Mouse (Mus musculus): ENCODE measurements around the gene Pcyt2. TPM values are rescaled to one million over a fixed set of nuclear protein-coding genes. Genes with fewer than 3 reads are reported as not detected.
A peak's percentile ranks its signal among the peaks of the same experiment; 100 is the strongest.

The Pcyt2 gene
- 100 to 1,000 TPM; 201 to 310 (median 259) TPM for total RNA-seq (2022)

DNA sequence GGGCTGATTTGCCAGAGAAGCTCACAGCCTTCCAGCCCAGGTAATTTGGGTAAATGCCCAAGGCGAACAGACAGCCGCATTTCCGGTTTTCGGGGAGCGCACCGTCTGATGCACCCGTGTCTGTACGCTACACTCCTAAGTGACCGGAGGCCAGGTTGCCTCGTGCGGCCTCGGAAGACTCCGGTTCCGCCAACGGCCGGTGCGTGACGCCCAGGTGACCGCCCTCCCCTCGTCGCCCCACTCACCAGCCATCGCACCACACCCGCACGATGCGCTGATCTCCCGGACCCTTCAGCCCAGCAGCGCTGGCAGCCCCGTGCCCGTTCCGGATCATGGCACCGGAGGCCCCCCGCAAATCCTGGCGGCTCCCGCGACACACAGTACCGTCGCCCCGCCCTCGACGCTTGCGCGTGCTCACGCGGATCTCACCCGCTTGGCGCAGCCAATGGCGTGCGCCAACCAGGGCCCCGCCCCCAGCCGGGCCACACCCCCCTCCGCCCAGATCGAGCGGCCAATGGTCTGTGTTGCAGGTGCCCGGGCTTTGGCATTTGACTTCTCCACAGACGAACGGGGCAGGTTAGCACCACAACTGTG is at the start of gene Pcyt2:
TSS of gene Pcyt2 (minus strand) at position 418 of the 594 bp plus-strand sequence.
- peak; percentile 92 for DNase-seq

DNA sequence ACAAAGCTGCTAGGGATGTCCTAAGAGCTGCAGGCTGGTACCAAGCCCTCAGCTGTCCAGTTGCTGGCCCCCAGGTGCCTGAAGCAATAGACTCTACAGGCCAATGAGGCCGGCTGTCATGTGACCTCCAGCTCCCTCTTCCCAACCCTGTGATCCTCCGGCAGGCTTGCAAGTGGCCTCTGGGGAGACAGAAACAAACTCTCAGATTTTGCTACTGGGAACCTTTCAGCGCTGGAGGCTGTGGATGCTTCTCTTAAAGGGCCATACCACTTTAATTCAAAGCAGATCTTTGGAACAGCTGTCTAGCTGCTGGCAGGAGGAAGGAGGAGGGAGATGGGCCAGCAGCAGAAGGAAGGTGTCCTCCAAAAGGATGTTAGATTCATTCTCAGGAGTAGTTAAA is 48.9 kb upstream of the Pcyt2 start:
- no peak for DNase-seq

DNA sequence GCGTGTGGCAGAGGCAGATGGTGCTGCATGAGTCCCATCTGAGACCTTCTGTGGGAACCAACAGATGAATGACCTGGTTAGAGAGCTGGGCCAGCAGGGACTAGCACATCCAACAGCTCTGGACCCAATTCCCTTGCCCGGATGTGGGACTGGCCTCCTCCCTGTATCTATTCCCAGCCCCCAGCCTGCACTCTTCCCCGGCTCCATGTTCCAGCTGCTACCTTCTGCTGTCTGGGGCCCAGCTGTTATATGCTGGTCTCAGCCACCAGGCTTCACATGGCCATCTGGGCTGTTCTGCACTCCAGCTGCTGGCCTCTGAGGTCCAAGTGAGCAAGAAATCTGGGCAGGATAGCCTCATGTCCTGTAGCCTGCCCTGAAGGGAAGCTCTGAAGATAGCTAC is 47.7 kb upstream of the Pcyt2 start:
- DNase-seq, result no peak

DNA sequence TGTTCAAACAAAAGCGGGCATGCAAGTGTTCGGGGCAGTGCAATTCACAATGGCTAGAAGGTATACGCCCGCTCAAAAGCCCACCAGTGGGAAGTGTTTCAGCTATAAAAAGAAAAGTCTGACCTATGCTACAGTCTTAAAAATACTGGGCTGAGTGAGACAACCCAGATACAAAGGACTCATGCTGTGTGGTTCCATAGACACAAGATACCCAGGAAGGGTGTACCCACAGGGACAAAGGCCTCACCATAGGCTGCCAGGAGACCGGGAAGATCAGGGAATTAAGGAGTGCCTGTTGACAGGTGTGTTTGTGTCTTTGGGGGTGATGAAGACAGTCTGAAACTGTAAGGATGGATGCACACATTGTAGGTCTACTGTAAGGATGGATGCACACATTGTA is 46.0 kb upstream of the Pcyt2 start:
- DNase-seq, result no peak

DNA sequence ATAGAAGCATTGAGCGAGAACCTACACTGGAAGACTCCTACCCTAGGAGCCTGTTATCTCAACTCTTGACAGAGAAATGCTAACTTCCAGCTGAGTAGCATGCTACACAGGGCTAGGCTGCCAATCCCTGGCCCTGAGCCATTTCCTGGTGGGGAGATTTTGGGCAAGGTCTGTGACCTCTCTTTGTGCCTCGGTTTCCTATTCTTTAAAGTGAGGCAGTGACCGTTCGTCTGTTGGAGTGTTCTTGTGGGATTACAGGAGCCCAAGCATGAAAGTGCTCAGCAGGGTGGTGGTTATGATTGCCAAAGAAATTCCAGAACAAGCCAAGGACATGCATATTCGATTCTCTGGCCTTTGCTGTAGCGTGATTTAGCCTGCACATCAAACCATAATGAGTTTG is 45.0 kb upstream of the Pcyt2 start:
- DNase-seq, result no peak

DNA sequence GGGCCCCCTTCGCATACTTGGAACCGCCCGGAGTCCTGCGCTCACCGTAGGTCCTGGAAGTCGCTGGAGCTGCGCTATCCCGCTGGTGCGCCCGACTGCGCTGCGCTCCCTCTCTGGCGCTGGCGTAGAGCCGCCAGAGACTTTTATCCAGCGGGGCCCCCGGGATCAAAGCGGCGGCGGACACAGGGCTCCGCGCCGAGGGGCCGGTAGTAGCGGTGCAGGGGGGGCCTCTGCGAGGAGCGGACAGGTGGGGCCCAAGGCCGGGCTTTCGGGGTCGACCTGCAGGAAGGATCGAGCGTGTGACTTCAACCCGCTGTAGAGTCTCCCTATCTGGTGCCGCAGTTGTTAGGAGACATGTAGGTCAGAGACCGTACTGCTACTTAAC is 43.3 kb upstream of the Pcyt2 start, which contains the start of gene Notum:
TSS of gene Notum (minus strand) at position 100 of the 385 bp plus-strand sequence.
- no peak for DNase-seq

DNA sequence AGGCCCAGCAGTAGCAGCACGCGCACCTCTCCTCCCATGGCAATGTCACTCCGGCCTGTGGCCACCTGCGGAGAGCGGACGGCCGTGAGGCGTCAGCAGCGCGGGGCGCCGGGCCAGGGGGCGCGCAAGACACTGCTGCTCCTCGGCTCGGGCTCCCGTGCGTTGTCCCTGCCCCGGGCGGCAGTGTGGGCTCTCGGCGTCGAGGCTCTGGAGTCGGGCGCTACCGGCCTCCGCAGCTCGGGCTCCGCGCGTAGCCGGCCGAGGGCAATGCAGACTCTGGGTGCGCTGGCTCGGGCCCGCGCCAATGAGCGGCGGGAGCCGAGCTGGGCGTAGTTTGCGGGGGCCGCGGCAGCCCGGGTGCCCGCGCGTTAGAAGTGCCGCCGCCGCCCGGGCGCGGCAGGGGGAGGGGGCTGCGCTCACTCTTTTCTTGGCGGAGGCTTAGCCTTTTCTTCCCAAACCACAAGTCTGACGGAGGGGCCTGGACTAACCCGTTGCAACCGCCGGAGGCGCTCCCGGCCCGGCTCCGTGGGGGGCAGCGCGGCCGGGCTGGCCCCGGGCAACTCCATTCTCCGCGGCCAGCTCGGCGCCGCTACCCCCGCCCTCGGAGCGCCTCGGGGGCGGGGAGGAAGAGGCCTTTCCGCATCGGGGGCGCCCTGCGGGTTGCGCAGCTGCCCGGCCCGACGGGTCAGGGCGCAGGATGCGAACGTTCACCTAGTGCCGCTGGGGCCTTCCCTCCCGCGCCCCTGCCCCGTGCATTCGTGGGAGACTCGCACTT is 42.8 kb upstream of the Pcyt2 start:
- no peak for DNase-seq

DNA sequence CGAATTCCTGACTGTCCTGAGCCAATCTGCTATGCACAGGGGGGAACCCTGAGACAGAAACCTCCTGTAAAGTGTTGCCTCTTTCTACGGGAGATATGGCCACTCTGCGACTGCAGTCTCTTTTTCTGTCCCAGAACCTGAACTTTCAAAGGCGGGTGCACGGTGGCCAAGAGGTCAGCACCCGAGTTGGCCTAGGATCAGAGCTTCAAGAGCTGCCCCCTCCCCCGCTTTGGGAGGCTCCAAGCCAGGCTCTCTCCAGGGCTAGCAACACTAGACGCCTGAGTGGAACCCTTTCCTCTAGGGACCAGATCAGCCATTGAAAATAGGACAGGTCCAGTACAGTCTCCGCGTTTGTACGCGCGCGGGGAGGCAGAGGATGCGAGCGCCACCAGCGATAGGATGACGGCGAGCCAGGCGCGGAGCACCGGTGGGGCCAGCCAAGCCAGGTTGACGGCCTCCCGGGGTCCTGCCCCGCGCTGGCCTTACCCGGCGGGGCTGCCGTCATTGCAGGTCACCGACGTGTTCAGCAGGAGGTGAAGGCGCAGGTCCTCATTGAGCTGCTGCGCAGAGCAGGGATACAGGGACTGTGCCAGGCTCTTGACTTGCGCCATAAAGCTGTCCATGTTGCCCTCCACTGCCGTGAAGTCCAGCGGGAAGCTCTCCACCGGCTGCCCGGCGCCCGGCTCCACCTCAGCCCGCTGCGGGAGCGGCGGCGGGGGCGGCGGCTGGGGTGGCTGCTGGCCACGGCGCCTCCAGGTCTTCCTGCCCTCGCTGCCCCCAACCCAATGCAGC is 42.0 kb upstream of the Pcyt2 start:
- DNase-seq, result no peak

DNA sequence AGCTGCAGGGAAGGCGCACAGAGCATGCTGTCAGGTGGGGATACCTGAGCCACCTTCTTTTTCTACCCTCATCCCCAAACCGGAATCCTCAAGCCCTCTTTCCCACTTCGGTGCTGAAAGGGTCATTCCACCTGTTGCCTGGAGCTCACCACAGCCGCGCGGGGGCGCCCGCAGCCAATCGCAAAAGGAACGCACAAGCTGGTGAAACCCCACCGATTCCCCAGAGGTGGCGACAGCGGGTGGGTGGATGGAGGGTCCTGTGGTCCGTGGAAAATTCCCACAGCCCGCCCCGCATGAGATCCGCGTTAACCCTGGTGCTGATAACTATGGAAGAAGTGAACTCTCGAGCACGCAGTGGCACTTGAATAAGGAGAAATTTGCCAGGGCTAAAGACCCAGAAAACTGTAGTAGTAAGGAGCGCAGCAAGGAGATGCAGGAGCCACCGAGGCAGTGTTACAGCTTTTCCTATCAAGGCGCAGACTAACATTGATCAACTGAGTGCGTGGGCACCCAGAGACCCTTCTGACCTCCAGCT is 41.2 kb upstream of the Pcyt2 start:
- peak; percentile 67 for DNase-seq

DNA sequence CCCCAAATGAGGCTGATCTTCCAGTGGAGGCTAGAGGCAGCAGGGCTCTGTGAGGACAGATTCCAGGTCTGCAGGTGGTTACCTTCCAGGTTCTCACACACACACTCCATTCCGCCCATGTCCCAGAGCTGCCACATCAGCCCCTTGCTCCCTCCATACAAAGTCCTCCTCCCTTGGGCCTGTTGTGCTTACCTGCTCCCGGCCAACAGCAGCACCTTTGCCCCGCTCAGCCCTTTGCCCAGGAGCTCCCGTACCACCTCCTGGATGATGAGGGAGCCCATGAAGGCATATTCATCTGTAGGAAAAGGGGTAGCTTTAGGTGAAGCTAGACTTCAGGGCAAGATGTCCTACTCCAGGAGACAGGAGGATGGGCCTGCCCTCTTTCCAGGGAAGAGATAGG is 39.6 kb upstream of the Pcyt2 start:
- no peak for DNase-seq

DNA sequence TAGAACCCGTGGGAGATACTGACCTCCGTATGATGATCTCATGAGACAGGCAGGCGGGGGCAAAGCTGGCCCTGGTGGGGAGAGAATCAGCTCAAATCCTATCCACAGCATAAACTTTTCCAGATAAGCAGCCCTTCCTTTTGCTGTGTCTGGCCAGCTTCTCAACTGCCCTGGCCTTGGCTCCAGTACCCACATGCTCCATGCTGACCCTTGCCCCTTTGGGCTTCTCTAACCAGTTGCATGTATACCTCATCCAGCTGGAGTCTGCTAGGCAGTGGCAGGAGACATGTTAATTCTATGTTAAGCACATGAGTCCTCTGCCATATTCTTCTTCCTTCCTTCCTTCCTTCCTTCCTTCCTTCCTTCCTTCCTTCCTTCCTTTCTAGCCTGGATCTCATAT is 37.0 kb upstream of the Pcyt2 start:
- no peak for DNase-seq

DNA sequence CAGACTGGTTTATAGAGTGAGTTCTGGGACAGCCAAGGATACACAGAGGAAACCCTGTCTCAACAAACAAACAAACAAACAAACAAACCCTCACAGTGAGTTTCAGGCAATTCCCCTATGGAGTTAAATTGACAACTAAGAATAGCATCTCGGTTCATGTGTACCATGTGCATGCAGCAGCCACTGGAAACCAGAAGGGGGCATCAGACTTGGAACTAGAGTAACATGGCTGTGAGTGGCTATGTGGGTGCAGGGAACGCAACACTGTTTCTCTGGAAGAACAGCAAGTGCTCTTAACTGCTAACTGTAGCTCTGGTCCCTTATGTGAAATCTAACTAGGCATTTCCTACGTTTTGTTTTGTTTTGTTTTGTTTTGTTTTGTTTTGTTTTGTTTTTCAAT is 34.1 kb upstream of the Pcyt2 start:
- no peak for DNase-seq

DNA sequence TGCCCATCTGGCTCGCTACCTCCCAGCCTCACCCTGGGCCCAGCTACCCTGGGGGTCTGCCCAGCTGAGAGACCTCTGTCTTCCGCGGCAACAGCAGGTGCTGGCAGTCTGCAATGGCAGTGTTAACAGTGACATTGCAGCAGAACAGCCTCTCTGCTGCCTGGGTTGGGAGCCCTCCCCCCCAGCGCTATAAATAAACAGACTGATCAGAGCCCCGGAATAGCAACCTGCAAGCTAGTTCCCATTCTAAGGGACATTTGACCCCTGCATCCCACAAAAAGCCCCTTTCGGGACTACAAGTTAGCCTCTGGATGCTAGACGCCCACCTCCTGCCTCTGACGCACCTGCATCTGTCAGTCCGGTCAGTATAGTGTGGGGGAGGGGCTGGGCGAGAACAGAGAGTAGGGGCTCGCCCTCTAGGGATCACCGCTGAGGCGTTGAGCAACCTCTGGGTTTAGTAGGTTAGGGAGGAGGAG is 30.3 kb upstream of the Pcyt2 start, which contains the start of gene Myadml2:
TSS of gene Myadml2 (minus strand) at position 158 of the 476 bp plus-strand sequence.
- DNase-seq, result no peak

DNA sequence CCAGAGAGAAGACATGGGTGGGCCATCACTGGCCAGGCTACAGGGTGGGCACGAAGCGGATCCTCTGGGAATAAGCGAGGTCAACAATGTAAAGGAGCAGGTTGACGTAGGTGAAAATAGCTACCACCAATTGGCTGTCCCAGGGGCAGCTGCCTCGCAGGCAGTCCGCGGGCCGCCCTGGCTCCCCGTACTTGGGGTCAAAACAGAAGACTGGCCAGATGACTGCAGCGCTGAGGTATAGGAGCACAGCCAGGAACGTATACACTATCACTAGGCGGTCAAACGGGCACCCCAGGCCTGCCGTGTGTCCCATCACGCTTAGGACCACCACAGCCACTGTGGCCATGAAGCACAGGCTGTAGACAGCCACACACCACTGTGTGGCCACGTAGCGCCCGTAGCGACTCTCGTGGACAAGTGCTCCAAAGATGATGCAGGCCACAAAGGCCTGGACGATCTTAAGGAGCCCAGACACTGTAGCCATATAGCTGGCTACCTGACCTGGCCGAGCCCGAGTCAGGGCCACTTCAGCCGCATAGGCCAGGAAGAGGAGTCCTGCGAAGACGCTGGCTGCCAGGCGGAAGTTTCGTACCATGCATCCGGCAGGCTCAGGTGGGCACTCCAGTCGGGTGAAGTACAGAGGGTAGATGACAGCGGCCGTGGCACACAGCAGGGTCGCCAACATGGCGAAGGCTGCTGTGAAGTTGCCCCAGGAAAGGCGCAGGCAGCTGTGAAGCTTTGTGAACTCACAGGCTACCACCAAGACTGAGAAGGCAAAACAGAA is 29.5 kb upstream of the Pcyt2 start:
- DNase-seq, result no peak

DNA sequence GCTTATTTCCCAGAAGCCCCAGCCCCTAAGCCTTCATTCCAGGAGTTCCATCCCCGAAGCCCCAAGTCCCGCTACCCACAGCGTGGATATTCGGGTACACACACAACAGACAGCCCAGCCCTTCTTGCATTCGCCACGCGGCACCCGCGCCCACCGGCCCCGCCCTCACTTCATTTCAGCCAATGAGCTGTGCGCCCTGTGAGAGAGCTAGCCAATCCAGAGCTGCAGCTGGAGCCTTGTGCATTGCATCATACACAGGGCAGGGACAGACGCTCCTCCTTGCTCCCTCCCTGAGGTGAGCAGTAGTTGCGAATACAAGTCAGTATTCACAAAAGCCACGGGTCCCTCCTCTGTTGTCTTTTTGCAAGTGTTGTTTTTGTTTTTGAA is 25.9 kb upstream of the Pcyt2 start, which contains the start of gene Pycr1:
TSS of gene Pycr1 (minus strand) at position 169 of the 387 bp plus-strand sequence.
- DNase-seq, result peak; percentile 91

DNA sequence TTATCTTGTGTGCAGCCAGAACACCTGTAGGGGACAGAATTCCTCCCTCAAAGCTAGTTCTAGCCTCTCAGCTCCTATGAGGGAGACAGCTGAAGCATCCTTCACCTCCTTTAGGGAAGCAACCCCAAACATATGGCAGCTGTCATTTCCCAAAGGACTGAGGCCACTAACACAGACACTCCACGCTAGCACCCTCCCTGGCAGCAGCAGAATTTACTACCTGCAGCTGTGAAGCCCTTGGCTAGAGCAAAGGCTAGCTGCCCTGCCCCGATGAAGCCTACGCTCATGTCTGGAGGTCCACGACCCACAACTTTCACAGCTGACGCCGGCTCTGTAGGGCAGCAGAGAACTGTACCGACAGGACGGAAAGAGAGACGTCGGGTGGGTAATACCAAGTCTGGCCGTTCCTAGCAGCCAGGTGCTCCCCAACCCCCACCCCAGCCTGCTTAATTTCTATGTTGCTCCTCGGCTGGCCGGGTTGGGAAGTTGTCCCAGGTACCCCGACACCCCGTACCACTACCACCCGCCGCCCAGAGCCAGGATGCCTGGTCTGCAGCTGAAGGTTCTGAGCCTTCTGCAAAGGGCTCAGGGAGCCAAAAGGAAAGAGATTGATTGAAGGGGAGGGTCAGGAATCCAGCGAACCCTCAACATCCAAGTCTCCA is 25.3 kb upstream of the Pcyt2 start:
- DNase-seq, result no peak

DNA sequence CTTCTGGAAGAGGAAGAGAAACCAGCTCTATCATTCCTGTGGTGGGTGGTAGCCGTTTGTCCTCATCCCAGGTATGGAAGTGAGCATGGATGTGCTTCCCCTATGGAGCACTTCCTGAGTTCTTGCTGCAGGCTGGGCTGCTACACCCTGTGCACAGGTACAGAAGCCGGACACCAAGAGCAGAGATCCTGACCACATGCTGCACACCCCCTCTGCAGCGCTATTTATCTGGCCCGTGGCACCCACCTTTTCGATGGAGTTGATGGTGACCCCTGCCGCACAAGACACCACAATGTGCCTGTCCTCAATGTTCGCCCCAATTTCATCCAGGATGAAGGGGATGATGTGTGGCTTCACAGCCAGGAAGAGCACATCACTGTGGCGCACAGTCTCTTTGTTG is 24.1 kb upstream of the Pcyt2 start:
- no peak for DNase-seq

DNA sequence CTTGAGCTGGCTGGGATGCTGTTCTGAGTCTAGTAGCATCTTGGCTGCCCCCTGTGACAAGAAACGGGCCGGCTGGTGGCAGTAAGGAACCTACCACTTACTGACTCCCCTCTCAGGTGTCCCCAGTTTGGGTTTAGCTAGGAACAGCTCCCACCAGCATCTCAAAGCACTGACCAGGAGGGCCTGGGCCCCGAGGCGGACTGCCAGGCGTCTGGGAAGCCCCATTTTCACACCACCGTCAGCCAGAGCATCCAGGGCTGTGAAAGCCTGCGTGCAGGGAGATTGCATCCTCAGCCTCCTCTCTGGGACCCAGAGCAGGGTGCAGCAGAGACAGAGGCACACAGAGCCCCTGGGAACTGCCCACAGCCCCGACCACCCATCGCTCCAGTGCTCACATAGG is 23.5 kb upstream of the Pcyt2 start:
- no peak for DNase-seq

DNA sequence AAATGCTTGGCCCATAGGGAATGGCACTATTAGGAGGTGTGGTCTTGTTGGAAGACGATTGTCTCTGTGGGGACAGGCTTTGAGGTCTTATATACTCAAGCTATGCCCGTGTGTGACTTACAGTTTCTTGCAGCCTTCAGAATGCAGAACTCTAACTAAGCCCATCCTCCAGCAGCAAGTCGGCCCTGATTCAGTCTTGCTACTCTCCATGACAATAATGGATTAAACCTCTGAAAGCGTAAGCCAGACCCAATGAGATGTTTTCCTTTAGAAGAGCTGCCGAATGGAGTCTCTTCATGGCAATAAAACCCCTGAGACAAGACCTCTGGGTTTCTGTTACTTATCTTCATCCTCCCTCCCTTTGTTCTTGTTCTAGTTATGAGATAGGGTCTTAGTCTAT is 17.1 kb upstream of the Pcyt2 start:
- DNase-seq, result no peak

DNA sequence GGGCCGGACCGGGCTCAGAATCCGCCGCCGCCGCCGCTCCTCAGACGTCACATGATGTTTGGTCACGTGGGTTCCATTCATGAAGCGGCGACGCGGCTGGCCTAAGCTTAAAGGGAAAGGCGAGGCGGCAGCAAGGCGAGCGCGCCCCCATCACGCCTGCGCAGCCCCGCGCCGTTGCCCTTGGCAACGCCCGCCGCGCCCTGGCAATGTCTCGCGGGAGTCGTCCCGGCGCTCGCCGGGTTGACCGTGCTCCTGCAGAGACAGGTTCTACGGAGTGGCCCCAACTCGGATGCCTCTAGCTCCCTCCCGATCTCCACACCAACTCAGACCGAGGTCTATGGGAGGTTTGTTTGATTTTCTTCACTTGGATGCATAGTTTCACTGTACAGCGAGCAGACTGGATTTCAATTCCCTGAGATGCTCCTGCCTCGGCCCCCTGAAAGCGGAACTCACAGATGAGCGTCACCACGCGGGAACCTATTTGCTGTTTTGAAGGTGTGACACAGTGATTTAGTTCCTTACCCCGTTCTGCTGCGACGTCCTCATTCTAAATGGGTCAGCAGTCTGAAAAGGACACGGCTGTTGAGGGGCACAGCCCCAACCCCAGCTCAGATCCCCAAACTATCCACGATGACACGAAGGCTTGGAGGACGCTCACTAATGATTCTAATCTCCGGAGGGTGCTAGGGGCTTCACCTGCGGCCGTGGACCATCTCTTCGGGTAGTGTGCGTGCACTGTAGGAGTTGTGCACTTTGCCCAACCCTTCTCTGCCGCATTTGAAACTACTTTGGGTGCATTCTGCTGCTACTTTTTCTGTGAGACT is 16.0 kb upstream of the Pcyt2 start, which contains the start of gene Mafg:
TSS of gene Mafg (minus strand) at position 81 of the 824 bp plus-strand sequence.
- peak; percentile 91 for DNase-seq

All from adrenal gland, adult 8-10 months (tissue).